Comparison of ENCODE assay signal across 8 mouse cellular contexts in genomic region chr8:122280588-122281316, GRCm38 (mm10). TPM values are rescaled to one million over a fixed set of nuclear protein-coding genes. Genes with fewer than 3 reads are reported as not detected.
A peak's percentile ranks its signal among the peaks of the same experiment; 100 is the strongest.
DNase-seq lines count a peak whose midpoint lies in the region; ATAC-seq lines count a peak whose summit lies in the region.

No protein-coding gene starts in this region.

- H3K9ac ChIP-seq in heart, embryonic 15.5 days: peak overlapping the region; percentile 41
- peak overlapping the region; percentile 45; the same call in 1 of the 2 replicates for H3K9ac ChIP-seq in forebrain, embryonic 11.5 days (ENCODE audit: low read length)
- H3K9ac ChIP-seq in limb, embryonic 11.5 days (ENCODE audit: low read length): peak overlapping the region; percentile 35; the same call in 1 of the 2 replicates
- H3K9ac ChIP-seq in midbrain, embryonic 16.5 days (ENCODE audit: low read depth, low read length): no peak overlapping the region

- H3K4me1 ChIP-seq in heart, embryonic 15.5 days (replicated peaks): peaks cover 41% of the 10 kb centered on the region
- H3K4me1 ChIP-seq in forebrain, embryonic 11.5 days (replicated peaks; ENCODE audit: control insufficient read depth, insufficient read depth, low read length): peaks cover 24% of the 10 kb centered on the region
- peaks cover 29% of the 10 kb centered on the region for H3K4me1 ChIP-seq in limb, embryonic 11.5 days (ENCODE audit: control insufficient read depth, insufficient read depth, low read length)
- H3K4me1 ChIP-seq in midbrain, embryonic 16.5 days (ENCODE audit: control insufficient read depth, insufficient read depth, low read length): peaks cover 26% of the 10 kb centered on the region; the same call in 1 of the 2 replicates

- 0 out of 2 replicates have a peak, but pooled peaks cover 3% of the 10 kb centered on the region for H3K27me3 ChIP-seq in heart, embryonic 15.5 days
- peaks cover 32% of the 10 kb centered on the region for H3K27me3 ChIP-seq in forebrain, embryonic 11.5 days (ENCODE audit: control insufficient read depth, insufficient read depth, low read length)
- H3K27me3 ChIP-seq in limb, embryonic 11.5 days (ENCODE audit: control insufficient read depth, insufficient read depth, low read length): peaks cover 24% of the 10 kb centered on the region
- H3K27me3 ChIP-seq in midbrain, embryonic 16.5 days (ENCODE audit: control insufficient read depth, insufficient read depth, low read depth, low read length): no peaks in the 10 kb centered on the region; the same call in 1 of the 2 replicates

- peak overlapping the region; percentile 97 for H3K4me2 ChIP-seq in heart, embryonic 15.5 days
- peak overlapping the region; percentile 73 for H3K4me2 ChIP-seq in forebrain, embryonic 11.5 days (ENCODE audit: low read depth, low read length, severe bottlenecking)
- H3K4me2 ChIP-seq in limb, embryonic 11.5 days (ENCODE audit: low read depth, severe bottlenecking): peak overlapping the region; percentile 96
- peak overlapping the region; percentile 99 for H3K4me2 ChIP-seq in midbrain, embryonic 16.5 days (ENCODE audit: low read length)

- no peak for DNase-seq in heart, adult 18-20 months
- DNase-seq in MEL-GATA-1-ER (ENCODE audit: extremely low read depth, low read depth): peak; percentile 47
- DNase-seq in forebrain, embryonic 11.5 days (ENCODE audit: low spot score): no peak
- no peak for DNase-seq in limb, embryonic 11.5 days (ENCODE audit: low spot score)
- DNase-seq in layer of hippocampus, postnatal 36 days: no peak
- DNase-seq in natural killer cell, adult 2 months (ENCODE audit: low spot score in 2 of 2): no peak

- H3K9me3 ChIP-seq in heart, embryonic 15.5 days (replicated peaks): no peaks in the 10 kb centered on the region
- H3K9me3 ChIP-seq in forebrain, embryonic 11.5 days (ENCODE audit: control insufficient read depth, low read length): no peaks in the 10 kb centered on the region
- no peaks in the 10 kb centered on the region for H3K9me3 ChIP-seq in limb, embryonic 11.5 days (ENCODE audit: control insufficient read depth, low read length)
- H3K9me3 ChIP-seq in midbrain, embryonic 16.5 days (replicated peaks; ENCODE audit: control insufficient read depth, low read length, poor library complexity, severe bottlenecking): no peaks in the 10 kb centered on the region

- 12% methylated on average over 20 of the region's 20 CpGs for WGBS in heart, embryonic 15.5 days
- WGBS in forebrain, embryonic 11.5 days: 12% methylated on average over 20 of the region's 20 CpGs
- 6% methylated on average over 20 of the region's 20 CpGs for WGBS in limb, embryonic 11.5 days
- 14% methylated on average over 20 of the region's 20 CpGs for WGBS in midbrain, embryonic 16.5 days

- no peaks in the 10 kb centered on the region for H3K36me3 ChIP-seq in heart, embryonic 15.5 days
- H3K36me3 ChIP-seq in forebrain, embryonic 11.5 days (ENCODE audit: control insufficient read depth, insufficient read depth, low read length): no peaks in the 10 kb centered on the region
- no peaks in the 10 kb centered on the region for H3K36me3 ChIP-seq in limb, embryonic 11.5 days (ENCODE audit: control insufficient read depth, insufficient read depth, low read length)
- no peaks in the 10 kb centered on the region for H3K36me3 ChIP-seq in midbrain, embryonic 16.5 days (ENCODE audit: control insufficient read depth, insufficient read depth, low read length)

- ATAC-seq in heart, embryonic 15.5 days (replicated peaks; ENCODE audit: insufficient number of reproducible peaks, insufficient read depth, low FRiP score, low read depth): peak; percentile 4
- ATAC-seq in forebrain, embryonic 11.5 days (replicated peaks; ENCODE audit: low FRiP score): peak; percentile 64
- ATAC-seq in limb, embryonic 11.5 days (ENCODE audit: insufficient number of reproducible peaks, low FRiP score, low TSS enrichment, low read depth): peak; percentile 52
- ATAC-seq in midbrain, embryonic 16.5 days: peak; percentile 22; the same call in 1 of the 2 replicates

- peak overlapping the region; percentile 90 for H3K27ac ChIP-seq in heart, embryonic 15.5 days
- 0 out of 2 replicates have a peak overlapping the region, but pooled peaks have one; percentile 12 for H3K27ac ChIP-seq in forebrain, embryonic 11.5 days (ENCODE audit: low read depth, low read length)
- H3K27ac ChIP-seq in limb, embryonic 11.5 days (replicated peaks; ENCODE audit: low read depth, low read length): 0 out of 2 replicates have a peak overlapping the region, but pooled peaks have one; percentile 43
- H3K27ac ChIP-seq in midbrain, embryonic 16.5 days (ENCODE audit: low read length): 0 out of 2 replicates have a peak overlapping the region, but pooled peaks have one; percentile 1

- peak overlapping the region; percentile 94 for H3K4me3 ChIP-seq in heart, embryonic 15.5 days
- peak overlapping the region; percentile 57 for H3K4me3 ChIP-seq in forebrain, embryonic 11.5 days (ENCODE audit: low read depth, low read length)
- peak overlapping the region; percentile 48 for H3K4me3 ChIP-seq in limb, embryonic 11.5 days (ENCODE audit: low read depth, low read length)
- H3K4me3 ChIP-seq in midbrain, embryonic 16.5 days (ENCODE audit: low read depth, low read length): peak overlapping the region; percentile 77

RNA-seq across cellular contexts. Expression of gene Zfpm1, which starts 1.2 kb away (rescaled TPM):
- 3.8 and 3.9 TPM in 2 replicates for polyA plus RNA-seq in heart, embryonic 15.5 days (2015; fragmentation: Nextera tagmentation; extraction: Ambion mirVana)
- total RNA-seq in heart, adult 18-20 months (2021): 10 to 100 TPM; 18.4 to 23.0 TPM
- polyA plus RNA-seq in forebrain, embryonic 11.5 days (2014; fragmentation: Nextera tagmentation; extraction: Ambion mirVana): 1.4 and 2.1 TPM in 2 replicates
- 1.3 and 1.4 TPM in 2 replicates for polyA plus RNA-seq in limb, embryonic 11.5 days (2014; fragmentation: Nextera tagmentation; extraction: Ambion mirVana)
- 0.77 and 1.2 TPM in 2 replicates for polyA plus RNA-seq in midbrain, embryonic 16.5 days (2015; fragmentation: Nextera tagmentation; extraction: Ambion mirVana)
- total RNA-seq in layer of hippocampus, postnatal 36 days (2021): 10 to 100 TPM; 34.7 to 36.9 TPM

Comparison
In these comparisons a context has a peak if more than half of its experiments do, and no peak if none do; other contexts are left out.
1. ATAC-seq: peak in every context shown above with its lines; median percentile 64 in forebrain, embryonic 11.5 days; 52 in limb, embryonic 11.5 days; 22 in midbrain, embryonic 16.5 days; 4 in heart, embryonic 15.5 days.
2. H3K27ac ChIP-seq: peak in every context shown above with its lines; median percentile 90 in heart, embryonic 15.5 days; 43 in limb, embryonic 11.5 days; 12 in forebrain, embryonic 11.5 days; 1 in midbrain, embryonic 16.5 days.